Mouse (Mus musculus) splenic B cell, adult 2 months (primary cell): ENCODE measurements around the gene Olfr1105.

Experiments used
- DNase-seq: peaks from one replicate; pipeline ENCODE4 v3.0.0-alpha.2; 2011; ENCODE audit warnings: low read depth, low spot score
- H3K27me3 ChIP-seq: 2 replicates; pipeline ENCODE4 v1.6.1; 2012; ENCODE audit warnings: mild to moderate bottlenecking, low read length, moderate library complexity, mixed read lengths; ENCODE audit not compliant: control insufficient read depth, poor library complexity, insufficient read depth, severe bottlenecking
- H3K36me3 ChIP-seq: 2 replicates; pipeline ENCODE4 v1.6.1; 2012; ENCODE audit warnings: mild to moderate bottlenecking, low read length, moderate library complexity, mixed read lengths; ENCODE audit not compliant: control insufficient read depth, poor library complexity, insufficient read depth, severe bottlenecking

The Olfr1105 gene

GRCm38 (mm10) chr2:87036431-87036830, at the start of gene Olfr1105:
TSS of gene Olfr1105 (minus strand) at chr2:87036531.
- H3K36me3 ChIP-seq: no peaks in the 10 kb centered on the region

DNA sequence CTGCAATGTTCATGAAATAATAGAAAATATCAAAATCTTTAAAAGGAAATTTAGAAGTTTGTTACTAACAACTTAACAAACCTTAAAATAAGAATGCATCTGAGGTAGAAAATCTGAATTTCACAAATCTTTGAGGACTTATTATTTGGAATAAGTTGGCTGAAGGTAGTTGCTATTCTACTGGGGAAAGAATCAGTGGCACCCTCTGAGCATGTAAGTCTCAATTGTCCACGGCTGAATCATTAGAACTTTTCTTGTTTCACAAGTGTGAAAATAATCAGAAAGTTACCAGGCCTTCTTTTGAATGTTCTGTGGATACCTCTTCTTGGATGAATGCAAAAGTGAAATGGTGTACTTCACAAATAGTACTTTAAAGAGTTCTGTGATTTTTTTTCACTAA, 39.4 kb upstream of the Olfr1105 start, which contains the start of gene Olfr1107:
Gene Olfr1107 (minus strand): TSS at position 101 of the 400 bp plus-strand sequence.
- no peaks in the 10 kb centered on the region for H3K27me3 ChIP-seq
- no peak for DNase-seq
- no peaks in the 10 kb centered on the region for H3K36me3 ChIP-seq

More at GRCm38 (mm10) chr2:87036431-87036830, at the start of gene Olfr1105:
- H3K27me3 ChIP-seq: no peaks in the 10 kb centered on the region
- DNase-seq: no peak

- DNase-seq: no peak
Measured at GRCm38 (mm10) chr2:87052173-87052572, 15.8 kb upstream of the Olfr1105 start, which contains the start of gene Olfr1106. TSS of gene Olfr1106 (minus strand) at chr2:87052273.

GRCm38 (mm10) chr2:87026980-87027379, 9.4 kb downstream of the Olfr1105 start, which contains the start of gene Olfr1104:
TSS of gene Olfr1104 (minus strand) at chr2:87027080.
- Histone ChIP-seq H3K36me3 (no peaks in the 10 kb centered on the region), H3K27me3 (no peaks in the 10 kb centered on the region)
- DNase-seq: no peak

More at GRCm38 (mm10) chr2:87052173-87052572, 15.8 kb upstream of the Olfr1105 start, which contains the start of gene Olfr1106:
- H3K36me3 ChIP-seq: no peaks in the 10 kb centered on the region
- H3K27me3 ChIP-seq: no peaks in the 10 kb centered on the region

DNA sequence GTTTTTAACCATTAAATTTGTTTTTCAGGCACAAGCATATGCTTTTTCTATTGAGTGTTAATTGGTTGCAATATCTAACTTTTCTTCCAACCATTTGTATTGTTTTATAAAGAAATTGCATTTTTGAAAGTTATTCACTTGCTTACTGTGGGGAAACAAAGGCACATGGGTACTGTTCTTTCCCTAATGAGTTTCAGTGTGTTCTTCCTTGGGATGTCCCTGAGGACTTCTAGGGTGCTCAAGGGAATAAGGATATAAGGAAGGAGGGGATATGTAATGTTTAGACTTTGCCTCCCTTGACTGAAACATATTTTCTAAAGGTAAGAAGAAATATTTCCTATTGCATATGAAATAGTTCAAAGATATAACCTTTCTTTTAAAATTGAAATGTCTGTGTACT, 38.2 kb downstream of the Olfr1105 start, which contains the start of gene Olfr1102:
Gene Olfr1102 (plus strand): TSS at position 301 of the 400 bp plus-strand sequence.
- H3K27me3 ChIP-seq: no peaks in the 10 kb centered on the region
- no peak for DNase-seq
- H3K36me3 ChIP-seq: no peaks in the 10 kb centered on the region

DNA sequence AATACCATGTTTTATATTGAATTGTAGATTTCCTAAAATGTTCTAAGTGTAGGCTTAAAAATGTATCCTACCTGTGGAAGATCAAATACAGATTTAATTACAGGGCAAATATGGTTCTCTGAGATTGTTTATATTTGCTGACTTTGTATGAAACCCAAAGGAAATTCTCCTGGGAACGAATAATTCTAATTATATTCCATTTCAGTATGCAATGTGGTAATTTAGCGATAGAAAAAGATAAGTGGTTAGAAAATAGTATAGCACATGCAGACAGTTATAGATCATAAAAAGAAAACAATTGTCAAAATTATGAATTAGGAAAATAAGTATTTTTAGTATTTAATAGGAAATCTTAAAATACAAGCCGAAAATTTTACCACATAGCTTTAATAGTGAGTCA, 45.2 kb downstream of the Olfr1105 start, which contains the start of gene Olfr1101:
Gene Olfr1101 (minus strand): TSS at position 101 of the 400 bp plus-strand sequence.
- Histone ChIP-seq H3K36me3 (no peaks in the 10 kb centered on the region), H3K27me3 (no peaks in the 10 kb centered on the region)
- DNase-seq: no peak
